Mouse (Mus musculus): ENCODE data around the gene Fam227b. TPM values are rescaled to one million over a fixed set of nuclear protein-coding genes. Genes with fewer than 3 reads are reported as not detected.

Fam227b gene
- total and polyA plus RNA-seq, 3 experiments, result not detected

GRCm38 (mm10) chr2:126006088-126006487 is 145.7 kb downstream of the Fam227b start:
- H3K27ac ChIP-seq, result no peak overlapping the region
- WGBS, result 34% methylated on average over 3 of the region's 3 CpGs

GRCm38 (mm10) chr2:126002291-126002690 is 149.5 kb downstream of the Fam227b start:
- no peak overlapping the region for H3K9ac ChIP-seq (ENCODE audit: low read depth, low read length)
- 80% methylated on average over 5 of the region's 5 CpGs for WGBS
- H3K36me3 ChIP-seq (ENCODE audit: control insufficient read depth, insufficient read depth, low read length), result no peaks in the 10 kb centered on the region
- intact Hi-C loops (cut with DNase I), result no loop called here
- no peak overlapping the region for H3K4me3 ChIP-seq
- no peaks in the 10 kb centered on the region for H3K79me2 ChIP-seq (replicated peaks; ENCODE audit: control insufficient read depth, insufficient read depth, low read length)
- TF ChIP-seq CTCF (IDR thresholded peaks at IDR 0.05), result no peak
- TF ChIP-seq POLR2A (IDR thresholded peaks at IDR 0.05; ENCODE audit: insufficient read depth, low read depth, low read length), result no peak
- no peak for TF ChIP-seq EP300 (IDR thresholded peaks at IDR 0.05; ENCODE audit: insufficient read depth, low read depth, low read length)
- H3K27ac ChIP-seq, result no peak overlapping the region
- no peak for DNase-seq
- no peaks in the 10 kb centered on the region for H3K27me3 ChIP-seq (ENCODE audit: control insufficient read depth, insufficient read depth, low read length)
- H3K4me1 ChIP-seq (ENCODE audit: control insufficient read depth, insufficient read depth, low read length), result no peaks in the 10 kb centered on the region

More at GRCm38 (mm10) chr2:126006088-126006487, 145.7 kb downstream of the Fam227b start:
- Histone ChIP-seq H3K79me2 (replicated peaks; ENCODE audit: control insufficient read depth, insufficient read depth, low read length) (no peaks in the 10 kb centered on the region), H3K27me3 (ENCODE audit: control insufficient read depth, insufficient read depth, low read length) (no peaks in the 10 kb centered on the region), H3K4me1 (ENCODE audit: control insufficient read depth, insufficient read depth, low read length) (no peaks in the 10 kb centered on the region), H3K4me3 (no peak overlapping the region), H3K9ac (ENCODE audit: low read depth, low read length) (no peak overlapping the region), H3K36me3 (ENCODE audit: control insufficient read depth, insufficient read depth, low read length) (no peaks in the 10 kb centered on the region)
- DNase-seq, result peak; percentile 42 to 58
- intact Hi-C loops (cut with DNase I), result loop anchor here (5.0 kb wide), 4 partner anchors 226 to 516 kb away; no protein-coding TSS in a partner anchor
- TF ChIP-seq EP300 (IDR thresholded peaks at IDR 0.05; ENCODE audit: insufficient read depth, low read depth, low read length), result no peak
- TF ChIP-seq CTCF (IDR thresholded peaks at IDR 0.05), result peak; percentile 75
- no peak for TF ChIP-seq POLR2A (IDR thresholded peaks at IDR 0.05; ENCODE audit: insufficient read depth, low read depth, low read length)

GRCm38 (mm10) chr2:125975808-125976345 is 175.9 kb downstream of the Fam227b start:
- no peak for DNase-seq
- Histone ChIP-seq H3K27ac (no peak overlapping the region), H3K9ac (ENCODE audit: low read depth, low read length) (no peak overlapping the region), H3K4me1 (ENCODE audit: control insufficient read depth, insufficient read depth, low read length) (no peaks in the 10 kb centered on the region), H3K36me3 (ENCODE audit: control insufficient read depth, insufficient read depth, low read length) (no peaks in the 10 kb centered on the region), H3K27me3 (ENCODE audit: control insufficient read depth, insufficient read depth, low read length) (no peaks in the 10 kb centered on the region), H3K79me2 (replicated peaks; ENCODE audit: control insufficient read depth, insufficient read depth, low read length) (no peaks in the 10 kb centered on the region), H3K4me3 (no peak overlapping the region)
- WGBS, result 56% methylated on average over 5 of the region's 5 CpGs
- TF ChIP-seq CTCF (IDR thresholded peaks at IDR 0.05) (no peak), POLR2A (IDR thresholded peaks at IDR 0.05; ENCODE audit: insufficient read depth, low read depth, low read length) (no peak), EP300 (IDR thresholded peaks at IDR 0.05; ENCODE audit: insufficient read depth, low read depth, low read length) (no peak)
- intact Hi-C loops (cut with DNase I), result no loop called here

DNA sequence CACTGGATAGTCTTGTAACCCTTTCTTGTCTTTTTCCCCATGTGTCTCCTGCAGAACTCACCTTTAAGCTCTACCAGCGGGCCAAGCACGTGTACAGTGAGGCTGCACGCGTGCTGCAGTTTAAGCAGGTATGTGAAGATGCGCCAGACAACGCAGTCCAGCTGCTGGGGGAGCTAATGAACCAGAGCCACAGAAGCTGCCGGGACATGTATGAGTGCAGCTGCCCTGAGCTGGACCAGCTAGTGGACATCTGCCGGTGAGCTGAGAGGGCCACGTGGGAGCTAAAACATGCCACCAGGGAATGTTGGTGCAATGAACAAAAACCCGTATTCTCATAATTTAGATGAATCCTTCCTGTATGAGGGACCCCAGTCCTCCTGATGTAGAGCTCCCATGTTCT is 176.6 kb downstream of the Fam227b start:
- Histone ChIP-seq H3K27me3 (ENCODE audit: control insufficient read depth, insufficient read depth, low read length) (no peaks in the 10 kb centered on the region), H3K9ac (ENCODE audit: low read depth, low read length) (no peak overlapping the region), H3K79me2 (replicated peaks; ENCODE audit: control insufficient read depth, insufficient read depth, low read length) (no peaks in the 10 kb centered on the region), H3K4me1 (ENCODE audit: control insufficient read depth, insufficient read depth, low read length) (no peaks in the 10 kb centered on the region), H3K36me3 (ENCODE audit: control insufficient read depth, insufficient read depth, low read length) (no peaks in the 10 kb centered on the region), H3K4me3 (no peak overlapping the region), H3K27ac (no peak overlapping the region)
- TF ChIP-seq CTCF (IDR thresholded peaks at IDR 0.05), result no peak
- TF ChIP-seq EP300 (IDR thresholded peaks at IDR 0.05; ENCODE audit: insufficient read depth, low read depth, low read length), result no peak
- no peak for TF ChIP-seq POLR2A (IDR thresholded peaks at IDR 0.05; ENCODE audit: insufficient read depth, low read depth, low read length)
- no peak for DNase-seq
- 95% methylated on average over 10 of the region's 10 CpGs for WGBS
- intact Hi-C loops (cut with DNase I), result no loop called here

- 72% methylated on average over 6 of the region's 6 CpGs for WGBS
- Histone ChIP-seq H3K79me2 (replicated peaks; ENCODE audit: control insufficient read depth, insufficient read depth, low read length) (no peaks in the 10 kb centered on the region), H3K4me3 (no peak overlapping the region), H3K27ac (no peak overlapping the region), H3K9ac (ENCODE audit: low read depth, low read length) (no peak overlapping the region), H3K27me3 (ENCODE audit: control insufficient read depth, insufficient read depth, low read length) (no peaks in the 10 kb centered on the region), H3K36me3 (ENCODE audit: control insufficient read depth, insufficient read depth, low read length) (no peaks in the 10 kb centered on the region), H3K4me1 (ENCODE audit: control insufficient read depth, insufficient read depth, low read length) (no peaks in the 10 kb centered on the region)
- no peak for TF ChIP-seq CTCF (IDR thresholded peaks at IDR 0.05)
- TF ChIP-seq EP300 (IDR thresholded peaks at IDR 0.05; ENCODE audit: insufficient read depth, low read depth, low read length), result no peak
- DNase-seq, result no peak
- intact Hi-C loops (cut with DNase I), result no loop called here
Observed at GRCm38 (mm10) chr2:125973207-125973606, 178.6 kb downstream of the Fam227b start.

DNA sequence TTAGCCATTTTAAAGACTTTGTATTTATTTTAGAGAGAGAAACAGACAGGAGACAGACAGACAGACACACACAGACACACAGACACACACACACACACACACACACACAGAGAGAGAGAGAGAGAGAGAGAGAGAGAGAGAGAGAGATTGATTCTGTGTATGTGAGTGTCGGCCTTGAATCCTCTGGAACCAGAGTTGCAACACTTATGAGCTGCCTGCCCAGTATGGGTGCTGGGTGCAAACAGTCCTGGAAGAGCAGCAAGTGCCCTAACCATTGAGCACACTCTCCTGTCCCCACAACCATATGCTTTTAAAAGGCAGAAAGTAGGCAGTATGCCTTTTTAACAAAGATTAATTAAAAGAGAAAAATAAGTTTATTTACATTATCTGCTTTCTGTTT is 183.0 kb downstream of the Fam227b start:
- H3K4me3 ChIP-seq, result no peak overlapping the region
- no peaks in the 10 kb centered on the region for H3K36me3 ChIP-seq (ENCODE audit: control insufficient read depth, insufficient read depth, low read length)
- no peaks in the 10 kb centered on the region for H3K4me1 ChIP-seq (ENCODE audit: control insufficient read depth, insufficient read depth, low read length)
- no peaks in the 10 kb centered on the region for H3K79me2 ChIP-seq (replicated peaks; ENCODE audit: control insufficient read depth, insufficient read depth, low read length)
- 64% methylated on average over 1 of the region's 1 CpGs for WGBS
- TF ChIP-seq POLR2A (IDR thresholded peaks at IDR 0.05; ENCODE audit: insufficient read depth, low read depth, low read length) (no peak), EP300 (IDR thresholded peaks at IDR 0.05; ENCODE audit: insufficient read depth, low read depth, low read length) (no peak), CTCF (IDR thresholded peaks at IDR 0.05) (no peak)
- no peak overlapping the region for H3K9ac ChIP-seq (ENCODE audit: low read depth, low read length)
- H3K27me3 ChIP-seq (ENCODE audit: control insufficient read depth, insufficient read depth, low read length), result no peaks in the 10 kb centered on the region
- intact Hi-C loops (cut with DNase I), result no loop called here
- no peak for DNase-seq
- H3K27ac ChIP-seq, result no peak overlapping the region
